Mouse (Mus musculus) C2C12 (cell line): ENCODE measurements around the gene Fam186b.
"Not testable (repeated sequence)": the region's sequence is repeated elsewhere in the genome, so short reads cannot be mapped to it uniquely, and the experiment has no call there.

Experiments
- CEBPB ChIP-seq: IDR thresholded peaks from one replicate; pipeline ENCODE4 v1.6.1; 2011; ENCODE audit warnings: low read depth, mild to moderate bottlenecking, control low read depth, moderate library complexity
- CTCF ChIP-seq: IDR thresholded peaks from one replicate; pipeline ENCODE4 v1.5.1; 2011; ENCODE audit not compliant: control insufficient read depth, insufficient read depth, insufficient read length
- FOSL1 ChIP-seq: IDR thresholded peaks from one replicate; pipeline ENCODE4 v1.8.0; 2011; ENCODE audit warnings: mild to moderate bottlenecking, low read length; ENCODE audit not compliant: poor library complexity, insufficient read depth, severe bottlenecking
- MAX ChIP-seq: IDR thresholded peaks from one replicate; pipeline ENCODE4 v1.6.1; 2011; ENCODE audit warnings: mild to moderate bottlenecking, control low read depth
- MYOG ChIP-seq: IDR thresholded peaks from one replicate; pipeline ENCODE4 v1.6.1; 2011; ENCODE audit not compliant: control insufficient read depth, insufficient read length; ENCODE audit errors: extremely low read depth
- USF1 ChIP-seq: IDR thresholded peaks from one replicate; pipeline ENCODE4 v1.6.1; 2011; ENCODE audit warnings: low read depth, mild to moderate bottlenecking, control low read depth, moderate library complexity

GRCm38 (mm10) chr15:99246736-99247135, 49.0 kb downstream of the Fam186b start:
- TF ChIP-seq CTCF, MAX, USF1, MYOG, CEBPB, FOSL1: not testable (repeated sequence)
